In the genomic region with DNA sequence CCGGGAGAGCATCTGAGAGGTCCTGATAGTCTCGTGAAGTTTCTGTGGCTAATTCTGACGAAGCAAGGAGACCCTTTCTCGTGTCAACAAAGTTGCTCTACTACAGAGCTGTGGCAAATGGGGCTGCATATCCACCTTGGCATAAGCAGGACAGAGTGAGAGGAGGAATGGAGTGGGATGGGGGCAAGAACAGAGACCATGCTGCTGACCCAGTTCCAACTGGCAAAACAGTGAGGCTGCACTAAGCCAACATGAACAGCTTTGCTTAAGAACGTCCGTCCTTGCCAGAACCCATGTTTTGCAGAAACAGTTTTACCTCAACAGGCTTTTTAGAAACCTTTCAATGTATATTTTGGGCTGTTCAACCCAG, we compare ENCODE assay signal across 11 mouse cellular contexts. TPM values are rescaled to one million over a fixed set of nuclear protein-coding genes. Genes with fewer than 3 reads are reported as not detected.
DNase-seq lines count a peak whose midpoint lies in the region; ATAC-seq lines count a peak whose summit lies in the region.
"Had no signal": no experiment of that assay in that cellular context is flagged by ENCODE, and none has a peak within 500 bp of the region (broad histone marks: within the 10 kb centered on the region; RNA-seq: fewer than 3 reads in every experiment).

No protein-coding gene starts in this region.

- no peaks in the 10 kb centered on the region for H3K27me3 ChIP-seq in kidney, embryonic 15.5 days
- H3K27me3 ChIP-seq in embryonic facial prominence, embryonic 14.5 days (replicated peaks; ENCODE audit: control insufficient read depth, insufficient read depth, low read length): no peaks in the 10 kb centered on the region
- H3K27me3 ChIP-seq in hindbrain, embryonic 15.5 days: no peaks in the 10 kb centered on the region
- no peaks in the 10 kb centered on the region for H3K27me3 ChIP-seq in liver, embryonic 12.5 days (replicated peaks)
- H3K27me3 ChIP-seq: liver, embryonic 13.5 days had no signal

- peaks cover 37% of the 10 kb centered on the region for H3K36me3 ChIP-seq in kidney, embryonic 15.5 days
- peaks cover 27% of the 10 kb centered on the region for H3K36me3 ChIP-seq in embryonic facial prominence, embryonic 14.5 days (ENCODE audit: control insufficient read depth, insufficient read depth, low read length)
- no peaks in the 10 kb centered on the region for H3K36me3 ChIP-seq in hindbrain, embryonic 15.5 days
- H3K36me3 ChIP-seq in liver, embryonic 12.5 days: no peaks in the 10 kb centered on the region; the same call in 1 of the 2 replicates
- H3K36me3 ChIP-seq: liver, embryonic 13.5 days had no signal

- no peak overlapping the region for H3K4me3 ChIP-seq in kidney, embryonic 15.5 days (replicated peaks)
- H3K4me3 ChIP-seq in brown adipose tissue, adult 24 weeks (ENCODE audit: insufficient read depth, low read depth, low read length): no peak overlapping the region
- H3K4me3 ChIP-seq in embryonic facial prominence, embryonic 14.5 days (ENCODE audit: low read depth, low read length): no peak overlapping the region
- no peak overlapping the region for H3K4me3 ChIP-seq in hindbrain, embryonic 15.5 days
- no peak overlapping the region for H3K4me3 ChIP-seq in liver, embryonic 12.5 days
- H3K4me3 ChIP-seq: liver, embryonic 13.5 days had no signal

- no peaks in the 10 kb centered on the region for H3K9me3 ChIP-seq in kidney, embryonic 15.5 days (replicated peaks)
- H3K9me3 ChIP-seq in embryonic facial prominence, embryonic 14.5 days (ENCODE audit: control insufficient read depth, low read length): no peaks in the 10 kb centered on the region
- no peaks in the 10 kb centered on the region for H3K9me3 ChIP-seq in hindbrain, embryonic 15.5 days
- no peaks in the 10 kb centered on the region for H3K9me3 ChIP-seq in liver, embryonic 12.5 days (replicated peaks)
- H3K9me3 ChIP-seq: liver, embryonic 13.5 days had no signal

- no peak overlapping the region for H3K4me2 ChIP-seq in kidney, embryonic 15.5 days
- peak overlapping the region; percentile 27 for H3K4me2 ChIP-seq in embryonic facial prominence, embryonic 14.5 days (ENCODE audit: low read depth, low read length)
- H3K4me2 ChIP-seq in hindbrain, embryonic 15.5 days: no peak overlapping the region
- H3K4me2 ChIP-seq in liver, embryonic 12.5 days: no peak overlapping the region
- H3K4me2 ChIP-seq: liver, embryonic 13.5 days had no signal

- no peak overlapping the region for H3K9ac ChIP-seq in kidney, embryonic 15.5 days
- H3K9ac ChIP-seq in embryonic facial prominence, embryonic 14.5 days (ENCODE audit: low read depth, low read length): no peak overlapping the region
- no peak overlapping the region for H3K9ac ChIP-seq in hindbrain, embryonic 15.5 days
- H3K9ac ChIP-seq in liver, embryonic 12.5 days: no peak overlapping the region
- H3K9ac ChIP-seq: liver, embryonic 13.5 days had no signal

- ATAC-seq in kidney, embryonic 15.5 days (replicated peaks; ENCODE audit: low FRiP score): no peak
- ATAC-seq in embryonic facial prominence, embryonic 14.5 days (ENCODE audit: low read depth): no peak
- ATAC-seq in hindbrain, embryonic 15.5 days (ENCODE audit: low FRiP score, low read depth): no peak
- ATAC-seq in liver, embryonic 12.5 days: no peak

- H3K27ac ChIP-seq in kidney, embryonic 15.5 days: peak overlapping the region; percentile 80
- 0 out of 2 replicates have a peak overlapping the region, but pooled peaks have one; percentile 8 for H3K27ac ChIP-seq in brown adipose tissue, adult 24 weeks (replicated peaks; ENCODE audit: low read depth, low read length)
- H3K27ac ChIP-seq in embryonic facial prominence, embryonic 14.5 days (replicated peaks; ENCODE audit: low read depth, low read length): peak overlapping the region; percentile 83
- peak overlapping the region; percentile 40; the same call in 1 of the 2 replicates for H3K27ac ChIP-seq in hindbrain, embryonic 15.5 days (replicated peaks)
- H3K27ac ChIP-seq in liver, embryonic 12.5 days: no peak overlapping the region
- H3K27ac ChIP-seq: liver, embryonic 13.5 days had no signal

- H3K4me1 ChIP-seq in kidney, embryonic 15.5 days: peaks cover 50% of the 10 kb centered on the region
- peaks cover 24% of the 10 kb centered on the region for H3K4me1 ChIP-seq in brown adipose tissue, adult 24 weeks (ENCODE audit: control insufficient read depth, insufficient read depth, insufficient read length, low read length)
- peaks cover 62% of the 10 kb centered on the region for H3K4me1 ChIP-seq in embryonic facial prominence, embryonic 14.5 days (ENCODE audit: control insufficient read depth, insufficient read depth, low read length)
- peaks cover 39% of the 10 kb centered on the region for H3K4me1 ChIP-seq in hindbrain, embryonic 15.5 days (replicated peaks)
- peaks cover 20% of the 10 kb centered on the region for H3K4me1 ChIP-seq in liver, embryonic 12.5 days

- 64% methylated on average over 6 of the region's 6 CpGs for WGBS in kidney, embryonic 15.5 days
- 56% methylated on average over 6 of the region's 6 CpGs for WGBS in embryonic facial prominence, embryonic 14.5 days
- WGBS in hindbrain, embryonic 15.5 days: 75% methylated on average over 6 of the region's 6 CpGs
- WGBS in liver, embryonic 12.5 days (ENCODE audit: insufficient replicate concordance): 77% methylated on average over 6 of the region's 6 CpGs

- DNase-seq in kidney, postnatal 25 days: no peak
- DNase-seq in embryonic facial prominence, embryonic 14.5 days (ENCODE audit: low spot score): no peak
- no peak for DNase-seq in urinary bladder, adult 18-20 months (ENCODE audit: low spot score in 2 of 2)
- DNase-seq in cerebellum, adult 9-11 months: no peak
- DNase-seq: liver, embryonic 13.5 days had no signal

RNA-seq across cellular contexts. Expression of a gene that starts 32.9 kb away (rescaled TPM):
- 557 and 571 TPM in 2 replicates for polyA plus RNA-seq in kidney, embryonic 15.5 days (2015; fragmentation: Nextera tagmentation; extraction: Ambion mirVana)
- polyA plus RNA-seq in brown adipose tissue, adult 24 weeks (2012; ENCODE audit: insufficient read depth, insufficient read length, missing spikeins): 26.5 and 46.9 TPM in 2 replicates
- polyA plus RNA-seq in embryonic facial prominence, embryonic 14.5 days (2014; fragmentation: Nextera tagmentation; extraction: Ambion mirVana): 833 and 870 TPM in 2 replicates
- 92.7 and 103 TPM in 2 replicates for polyA plus RNA-seq in hindbrain, embryonic 15.5 days (2015; fragmentation: Nextera tagmentation; extraction: Ambion mirVana)
- 44.7 and 54.2 TPM in 2 replicates for polyA plus RNA-seq in liver, embryonic 12.5 days (2016; fragmentation: Nextera tagmentation; extraction: Ambion mirVana)

RNA-seq across cellular contexts. Expression of a gene that starts 51.3 kb away (rescaled TPM):
- polyA plus RNA-seq in kidney, embryonic 15.5 days (2015; fragmentation: Nextera tagmentation; extraction: Ambion mirVana): 0.19 and 0.42 TPM in 2 replicates
- 3.4 and 4.1 TPM in 2 replicates for polyA plus RNA-seq in brown adipose tissue, adult 24 weeks (2012; ENCODE audit: insufficient read depth, insufficient read length, missing spikeins)
- polyA plus RNA-seq in embryonic facial prominence, embryonic 14.5 days (2014; fragmentation: Nextera tagmentation; extraction: Ambion mirVana): not detected in 2 replicates
- 0.14 and 0.27 TPM in 2 replicates for polyA plus RNA-seq in hindbrain, embryonic 15.5 days (2015; fragmentation: Nextera tagmentation; extraction: Ambion mirVana)
- polyA plus RNA-seq in liver, embryonic 12.5 days (2016; fragmentation: Nextera tagmentation; extraction: Ambion mirVana): not detected in 2 replicates
- polyA plus RNA-seq: liver, embryonic 13.5 days; neural tube, embryonic 11.5 days; spleen, adult 2 months had no signal

RNA-seq across cellular contexts. Expression of a gene that starts 58.6 kb away (rescaled TPM):
- polyA plus RNA-seq in kidney, embryonic 15.5 days (2015; fragmentation: Nextera tagmentation; extraction: Ambion mirVana): 65.6 TPM in 2 replicates
- polyA plus RNA-seq in brown adipose tissue, adult 24 weeks (2012; ENCODE audit: insufficient read depth, insufficient read length, missing spikeins): 50.9 and 60.6 TPM in 2 replicates
- polyA plus RNA-seq in embryonic facial prominence, embryonic 14.5 days (2014; fragmentation: Nextera tagmentation; extraction: Ambion mirVana): 52.4 and 53.8 TPM in 2 replicates
- polyA plus RNA-seq in hindbrain, embryonic 15.5 days (2015; fragmentation: Nextera tagmentation; extraction: Ambion mirVana): 48.2 and 51.7 TPM in 2 replicates
- 22.0 and 22.2 TPM in 2 replicates for polyA plus RNA-seq in liver, embryonic 12.5 days (2016; fragmentation: Nextera tagmentation; extraction: Ambion mirVana)
